Mouse (Mus musculus): ENCODE data around the gene B3gnt8. TPM values are rescaled to one million over a fixed set of nuclear protein-coding genes. Genes with fewer than 3 reads are reported as not detected.
A peak's percentile ranks its signal among the peaks of the same experiment; 100 is the strongest.

The B3gnt8 gene
- total RNA-seq, 2 experiments from 2014 or later, result 1.5 to 1.9 TPM

DNA sequence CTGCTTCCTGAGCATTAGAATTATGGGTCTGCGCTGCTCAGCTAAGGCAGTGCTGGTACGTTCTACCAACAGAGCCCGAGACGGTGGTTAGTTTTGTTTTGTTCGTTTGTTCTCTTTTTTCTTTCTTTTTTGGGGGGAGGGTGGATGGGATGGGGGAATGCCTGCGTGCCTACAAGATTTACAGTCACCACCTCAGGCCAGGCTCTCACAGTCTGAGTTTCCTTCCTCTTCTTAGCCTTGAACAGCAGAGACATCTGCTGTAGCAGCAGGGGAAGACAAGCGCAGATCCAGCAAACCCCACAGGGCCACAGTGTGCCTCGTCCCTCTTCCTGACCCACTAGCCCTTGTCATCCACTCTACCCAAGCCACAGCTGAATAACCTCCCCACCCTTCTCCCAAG is 24.8 kb downstream of the B3gnt8 start:
- Histone ChIP-seq H3K27ac (no peak overlapping the region), H3K4me3 (no peak overlapping the region)
- no peak for TF ChIP-seq CTCF (conservative IDR thresholded peaks at IDR 0.05)
- DNase-seq (ENCODE audit: low spot score in 2 of 2), result no peak

- TF ChIP-seq CTCF (conservative IDR thresholded peaks at IDR 0.05), result no peak
- no peak for DNase-seq (ENCODE audit: low spot score in 2 of 2)
- Histone ChIP-seq H3K4me3 (no peak overlapping the region), H3K27ac (no peak overlapping the region)
These were observed 25.8 kb downstream of the B3gnt8 start for GRCm38 (mm10) chr7:25652244-25652759.

DNA sequence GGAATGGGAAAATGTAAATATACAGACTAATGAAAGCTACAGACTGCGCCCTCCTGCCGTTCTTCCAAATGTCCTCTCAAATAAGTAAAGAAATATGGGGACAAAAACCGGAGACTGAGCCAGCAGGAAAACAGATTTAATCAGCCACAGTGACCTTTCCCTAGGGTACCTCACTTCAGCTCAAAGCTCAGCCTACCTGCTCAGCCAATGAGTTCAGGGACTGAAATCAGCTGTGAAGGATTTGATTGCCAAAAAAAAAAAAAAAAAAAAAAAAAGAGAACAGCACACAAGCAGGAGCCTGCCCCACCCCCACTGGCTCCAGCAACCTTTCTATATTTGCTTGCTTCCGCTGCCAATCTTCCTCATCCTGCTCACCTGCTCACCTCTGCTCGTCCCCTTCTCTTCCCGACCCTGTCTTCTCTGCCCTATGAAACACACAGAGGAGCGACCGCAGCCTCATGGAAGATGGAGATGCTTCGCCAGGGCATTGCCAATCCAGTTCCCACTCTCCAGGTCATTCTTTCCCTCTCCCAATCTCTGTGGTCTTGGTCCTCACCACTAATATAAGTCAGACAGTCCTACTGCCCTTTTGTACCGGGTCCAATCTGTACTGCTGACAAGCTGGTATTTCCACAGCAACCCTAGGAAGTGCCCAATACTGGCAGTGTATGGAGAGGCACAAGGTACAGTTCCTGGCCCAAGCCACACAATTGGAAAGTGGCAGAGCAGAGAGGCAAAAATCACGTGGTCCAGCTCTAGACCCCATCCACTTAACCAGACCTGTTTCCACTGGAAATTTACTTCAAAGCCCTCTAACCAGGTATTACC is 29.4 kb downstream of the B3gnt8 start:
- TF ChIP-seq CTCF (conservative IDR thresholded peaks at IDR 0.05), result no peak
- Histone ChIP-seq H3K4me3 (no peak overlapping the region), H3K27ac (no peak overlapping the region)
- DNase-seq (ENCODE audit: low spot score in 2 of 2), result no peak

DNA sequence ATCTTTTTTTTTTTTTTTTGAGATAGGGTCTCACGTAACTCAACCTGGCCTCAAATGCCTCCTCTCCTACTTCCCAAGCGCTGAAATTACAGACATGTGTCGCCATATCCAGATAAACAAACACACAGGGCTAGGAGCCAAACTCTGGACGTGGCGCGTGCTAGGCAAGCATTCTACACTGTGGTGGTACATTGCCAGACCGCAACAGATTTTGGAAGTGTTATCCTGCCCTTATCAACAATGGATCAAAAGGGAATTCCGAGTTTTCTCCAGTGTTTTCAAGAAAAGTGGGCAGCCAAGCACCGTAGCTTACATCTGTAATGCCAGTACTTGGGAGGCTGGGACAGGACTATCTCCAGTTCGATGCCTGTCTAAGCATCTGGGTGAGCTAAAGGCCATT is 31.3 kb downstream of the B3gnt8 start:
- peak overlapping the region; percentile 74 for H3K4me3 ChIP-seq
- DNase-seq (ENCODE audit: low spot score in 2 of 2), result no peak
- TF ChIP-seq CTCF (conservative IDR thresholded peaks at IDR 0.05), result no peak
- peak overlapping the region; percentile 100; the same call in 1 of the 2 replicates for H3K27ac ChIP-seq

DNA sequence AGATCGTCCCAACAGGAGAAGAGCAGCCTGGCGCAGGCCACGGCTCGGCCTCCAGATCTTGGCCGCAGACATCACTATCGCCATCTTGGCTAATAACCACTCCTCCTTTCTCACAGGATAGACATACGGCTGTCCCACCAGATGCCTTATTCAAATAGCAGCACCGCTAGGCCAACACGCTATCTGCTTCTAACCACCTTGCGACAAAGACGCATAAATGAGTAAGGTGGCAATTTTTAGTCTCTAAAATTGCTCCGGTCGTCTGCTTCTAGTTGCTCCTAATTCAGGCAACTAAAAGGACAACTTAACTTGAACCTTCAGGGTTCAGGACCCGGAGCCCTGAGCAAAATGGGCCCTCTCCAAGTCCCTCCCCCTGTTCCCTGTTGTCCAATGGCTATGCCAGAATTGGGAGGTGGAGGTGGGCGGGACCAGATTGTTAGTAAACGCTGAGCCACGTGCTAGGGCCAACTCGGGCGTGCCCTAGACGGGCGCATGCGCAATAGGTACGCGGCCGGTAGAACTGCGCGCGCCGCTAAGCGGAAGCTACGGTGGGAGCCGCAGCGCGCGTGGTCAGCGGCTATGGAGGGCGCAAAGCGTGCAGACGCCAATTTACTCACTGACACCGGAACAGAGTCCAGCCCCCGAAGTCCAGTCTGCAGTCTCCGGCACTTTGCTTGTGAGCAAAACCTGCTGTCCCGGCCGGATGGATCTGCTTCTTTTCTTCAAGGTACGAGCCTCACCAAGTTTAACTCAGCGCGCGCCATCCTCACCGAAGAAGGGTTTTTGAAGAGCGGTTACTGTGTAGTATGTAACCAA is 32.4 kb downstream of the B3gnt8 start, which contains the start of the genes Bckdha and Exosc5:
Gene Bckdha, minus strand, starts transcription at position 325 of the 816 bp plus-strand sequence.
Gene Exosc5, plus strand, starts transcription at position 508 of the 816 bp plus-strand sequence.
- peak; percentile 99 for DNase-seq (ENCODE audit: low spot score in 2 of 2)
- Histone ChIP-seq H3K4me3 (peak within 1 kb of the TSS; percentile 74), H3K27ac (peak within 1 kb of the TSS; percentile 100)
- TF ChIP-seq CTCF (conservative IDR thresholded peaks at IDR 0.05), result no peak

- Histone ChIP-seq H3K27ac (no peak overlapping the region), H3K4me3 (no peak overlapping the region)
- no peak for DNase-seq (ENCODE audit: low spot score in 2 of 2)
- TF ChIP-seq CTCF (conservative IDR thresholded peaks at IDR 0.05), result no peak
These were observed 39.9 kb downstream of the B3gnt8 start for GRCm38 (mm10) chr7:25666381-25666780.

DNA sequence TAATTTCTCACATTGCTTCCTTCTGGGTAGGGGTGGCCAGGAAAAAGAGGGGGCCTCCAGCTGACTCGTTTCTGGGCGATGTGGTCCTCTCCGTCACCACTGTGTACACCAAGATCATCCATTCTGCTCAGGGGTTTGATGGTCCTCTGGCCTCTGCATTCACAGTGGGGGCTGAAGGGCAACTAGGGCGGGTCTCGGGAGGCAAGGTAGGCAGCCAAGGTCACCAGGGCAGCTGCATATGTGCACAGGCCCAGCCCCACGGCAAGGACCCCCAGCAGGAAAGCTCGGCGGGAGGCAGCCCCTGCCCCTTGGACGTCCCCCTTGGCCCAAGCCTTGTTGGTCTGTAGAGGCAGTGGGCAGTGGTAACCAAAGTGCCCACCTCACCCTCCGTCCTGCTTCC is 42.7 kb downstream of the B3gnt8 start:
- no peak for DNase-seq (ENCODE audit: low spot score in 2 of 2)
- no peak overlapping the region for H3K4me3 ChIP-seq
- TF ChIP-seq CTCF (conservative IDR thresholded peaks at IDR 0.05), result no peak
- no peak overlapping the region for H3K27ac ChIP-seq

GRCm38 (mm10) chr7:25669631-25670030 is 43.2 kb downstream of the B3gnt8 start:
- H3K27ac ChIP-seq, result no peak overlapping the region
- no peak for DNase-seq (ENCODE audit: low spot score in 2 of 2)
- no peak for TF ChIP-seq CTCF (conservative IDR thresholded peaks at IDR 0.05)
- H3K4me3 ChIP-seq, result no peak overlapping the region

GRCm38 (mm10) chr7:25670096-25670495 is 43.6 kb downstream of the B3gnt8 start:
- TF ChIP-seq CTCF (conservative IDR thresholded peaks at IDR 0.05), result no peak
- Histone ChIP-seq H3K27ac (no peak overlapping the region), H3K4me3 (no peak overlapping the region)
- DNase-seq (ENCODE audit: low spot score in 2 of 2), result no peak

DNA sequence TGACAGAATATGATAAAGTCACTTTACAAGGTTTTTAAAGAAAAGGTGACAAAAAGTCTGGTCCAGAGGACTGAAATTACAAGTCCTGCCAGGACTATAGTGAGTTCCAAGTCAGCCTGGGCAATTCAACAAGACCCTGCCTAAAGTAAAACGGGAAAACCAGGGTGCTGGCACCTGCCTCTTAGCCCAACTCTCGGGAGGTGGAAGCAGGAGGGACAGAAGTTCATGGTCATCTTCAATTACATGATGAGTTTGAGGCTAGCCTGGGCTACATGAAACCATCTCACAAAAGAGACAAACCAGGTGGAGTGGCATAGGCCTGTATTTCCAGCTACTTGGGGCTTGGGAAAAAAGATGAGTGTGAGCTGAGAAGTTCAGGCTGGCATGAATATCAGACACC is 45.2 kb downstream of the B3gnt8 start:
- Histone ChIP-seq H3K4me3 (no peak overlapping the region), H3K27ac (no peak overlapping the region)
- DNase-seq (ENCODE audit: low spot score in 2 of 2), result no peak
- TF ChIP-seq CTCF (conservative IDR thresholded peaks at IDR 0.05), result no peak

DNA sequence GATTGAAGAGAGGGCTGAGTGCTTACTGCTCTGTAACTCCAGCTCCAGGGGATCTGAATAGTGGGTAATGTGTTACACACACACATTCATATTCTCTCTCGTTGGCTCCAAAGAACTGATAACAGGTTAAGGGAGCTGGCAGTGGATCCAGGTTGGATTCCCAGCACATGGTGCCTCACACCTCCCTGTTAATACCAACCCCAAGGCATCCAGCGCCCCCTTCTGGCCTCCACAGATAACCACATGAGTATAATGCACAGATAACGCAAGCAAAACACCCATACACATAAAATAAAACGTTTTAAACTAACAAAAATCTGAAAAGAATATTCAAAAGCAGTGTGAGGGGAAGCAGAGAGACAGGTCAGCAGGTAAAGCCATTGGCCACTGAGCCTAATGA is 46.0 kb downstream of the B3gnt8 start:
- Histone ChIP-seq H3K4me3 (no peak overlapping the region), H3K27ac (no peak overlapping the region)
- no peak for DNase-seq (ENCODE audit: low spot score in 2 of 2)
- peak; percentile 50 for TF ChIP-seq CTCF (conservative IDR thresholded peaks at IDR 0.05)

GRCm38 (mm10) chr7:25674297-25674696 is 47.8 kb downstream of the B3gnt8 start:
- H3K27ac ChIP-seq, result no peak overlapping the region
- no peak for DNase-seq (ENCODE audit: low spot score in 2 of 2)
- TF ChIP-seq CTCF (conservative IDR thresholded peaks at IDR 0.05), result no peak
- no peak overlapping the region; the same call in 1 of the 2 replicates for H3K4me3 ChIP-seq

DNA sequence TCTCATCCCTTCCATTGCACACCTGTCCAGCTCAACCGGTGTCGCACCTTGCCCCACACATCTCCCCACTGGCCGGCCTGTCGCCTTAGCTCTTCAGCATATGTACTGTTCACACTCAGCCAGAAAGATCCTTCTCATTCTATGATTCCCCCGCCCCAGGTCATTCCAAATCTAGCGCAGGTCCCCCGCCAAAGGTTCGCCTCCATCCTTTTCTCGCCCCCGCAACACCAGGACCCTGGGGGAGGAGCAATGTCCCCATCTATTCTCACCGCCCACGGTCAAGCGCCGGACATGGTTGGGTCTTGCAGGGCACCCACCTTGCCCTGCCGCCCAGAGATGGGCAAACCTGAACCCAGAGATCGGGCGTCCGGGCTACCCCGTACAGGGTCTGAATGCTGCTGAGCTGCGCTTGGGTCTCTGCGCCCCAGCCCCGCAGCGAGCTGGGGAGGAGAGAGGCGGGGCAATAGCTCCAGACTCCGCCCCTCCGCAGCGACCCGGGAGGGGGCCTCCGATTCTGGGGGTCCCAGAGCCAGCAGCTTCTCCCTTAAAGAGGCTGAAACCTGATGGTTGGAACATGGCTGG is 48.4 kb downstream of the B3gnt8 start, which contains the start of gene Tmem91:
Gene Tmem91, minus strand, starts transcription at position 448 of the 582 bp plus-strand sequence.
- Histone ChIP-seq H3K27ac (no peak within 1 kb of the TSS), H3K4me3 (peak within 1 kb of the TSS; percentile 28)
- TF ChIP-seq CTCF (conservative IDR thresholded peaks at IDR 0.05), result no peak
- DNase-seq (ENCODE audit: low spot score in 2 of 2), result no peak
